Mouse (Mus musculus) spleen, adult 2 months (tissue): Measurements from ENCODE around the gene Ctse.

Source experiments
- CTCF ChIP-seq: fragments of 200-500 bp; IDR thresholded peaks from 2 replicates; pipeline ENCODE4 v1.5.1; 2011; ENCODE audit warnings: mild to moderate bottlenecking, inconsistent platforms; ENCODE audit not compliant: insufficient read depth, insufficient read length, insufficient replicate concordance; ENCODE audit errors: extremely low read depth
- POLR2A ChIP-seq: fragments of 200-500 bp; IDR thresholded peaks from 2 replicates; pipeline ENCODE4 v1.6.1; 2011; ENCODE audit warnings: low read depth, low read length, inconsistent platforms

DNA sequence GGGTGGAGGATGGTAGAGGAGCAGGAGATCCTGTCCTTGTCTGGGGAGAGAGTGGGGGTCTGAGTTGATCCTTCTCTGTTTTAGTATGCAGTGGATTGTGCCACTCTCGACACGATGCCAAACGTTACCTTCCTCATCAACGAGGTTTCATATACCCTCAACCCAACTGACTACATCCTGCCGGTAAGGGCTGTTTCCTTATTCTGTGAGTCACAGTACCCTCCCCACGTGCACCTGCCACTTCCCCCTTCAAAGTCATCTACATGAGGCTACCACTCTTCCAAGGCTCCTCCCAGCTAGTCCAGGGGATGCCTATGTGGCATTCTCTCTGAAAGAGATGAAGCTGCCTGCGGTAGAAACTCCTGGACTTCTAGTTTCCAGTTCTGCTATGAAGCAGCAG is 34.3 kb downstream of the Ctse start:
- TF ChIP-seq CTCF (no peak), POLR2A (no peak)
